Mouse (Mus musculus): ENCODE measurements at regions not wholly inside any gene's neighbourhood (a gene's known extent, or its start where the extent isn't known, plus 50 kb on each side); places are given as distances from the start of the nearest gene placed in this dataset.
"Not testable (repeated sequence)": the region's sequence is repeated elsewhere in the genome, so short reads cannot be mapped to it uniquely, and the experiment has no call there.

DNA sequence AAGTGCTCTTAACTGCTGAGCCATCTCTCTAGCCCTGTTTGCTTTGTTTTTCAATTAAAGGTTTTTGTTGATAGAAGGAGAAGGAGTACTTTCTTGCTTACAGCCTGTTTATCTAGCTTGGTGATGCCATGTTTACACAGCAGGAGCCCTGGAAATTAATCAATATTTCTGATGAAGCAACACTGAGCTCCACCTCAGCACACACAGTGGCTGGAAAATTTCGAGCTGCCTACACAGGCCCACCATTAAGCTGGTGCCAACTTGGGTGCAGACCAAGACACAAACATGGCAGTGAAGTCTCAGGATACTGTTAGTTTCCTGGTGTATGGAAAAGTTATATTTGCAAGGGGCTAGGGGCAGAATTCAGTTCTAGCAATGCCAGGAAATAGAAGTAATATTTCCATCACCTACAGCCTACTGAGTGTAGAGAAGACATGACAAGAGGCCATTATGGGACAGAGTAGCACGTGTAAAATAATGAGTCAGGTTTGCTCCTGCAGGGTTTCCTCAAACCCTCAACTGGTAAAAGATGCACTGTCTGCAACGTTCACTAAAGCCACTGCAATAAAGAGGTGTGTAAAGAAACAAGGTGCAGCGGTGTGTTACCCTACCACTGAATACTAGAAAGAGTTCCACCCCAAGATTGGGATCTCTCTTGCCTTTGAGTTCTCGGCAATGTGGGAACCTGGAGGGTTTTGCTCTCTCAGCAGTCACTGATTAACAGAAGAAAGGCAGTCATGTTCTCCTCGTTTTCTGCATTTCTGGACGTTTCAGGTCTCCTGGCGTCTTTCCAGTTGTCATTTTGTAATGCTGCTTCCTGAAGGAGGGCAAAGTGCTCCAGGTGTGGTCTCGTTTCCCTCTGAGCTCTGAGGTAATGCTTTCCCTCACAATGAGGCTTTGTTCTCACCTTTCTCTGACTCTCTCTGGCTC is 108.8 kb upstream of the Fhl2 start:
- DNase-seq, result no peak

GRCm38 (mm10) chr1:43310711-43311695 is 114.2 kb upstream of the Fhl2 start:
- peak; percentile 60 for DNase-seq

GRCm38 (mm10) chr1:43316331-43316730 is 119.5 kb upstream of the Fhl2 start:
- DNase-seq, result not testable (repeated sequence)

- DNase-seq, result no peak
Observed at GRCm38 (mm10) chr1:43317076-43317871, 120.5 kb upstream of the Fhl2 start.

- not testable (repeated sequence) for DNase-seq
Observed at GRCm38 (mm10) chr1:43333488-43333887, 110.9 kb upstream of the Nck2 start.

DNA sequence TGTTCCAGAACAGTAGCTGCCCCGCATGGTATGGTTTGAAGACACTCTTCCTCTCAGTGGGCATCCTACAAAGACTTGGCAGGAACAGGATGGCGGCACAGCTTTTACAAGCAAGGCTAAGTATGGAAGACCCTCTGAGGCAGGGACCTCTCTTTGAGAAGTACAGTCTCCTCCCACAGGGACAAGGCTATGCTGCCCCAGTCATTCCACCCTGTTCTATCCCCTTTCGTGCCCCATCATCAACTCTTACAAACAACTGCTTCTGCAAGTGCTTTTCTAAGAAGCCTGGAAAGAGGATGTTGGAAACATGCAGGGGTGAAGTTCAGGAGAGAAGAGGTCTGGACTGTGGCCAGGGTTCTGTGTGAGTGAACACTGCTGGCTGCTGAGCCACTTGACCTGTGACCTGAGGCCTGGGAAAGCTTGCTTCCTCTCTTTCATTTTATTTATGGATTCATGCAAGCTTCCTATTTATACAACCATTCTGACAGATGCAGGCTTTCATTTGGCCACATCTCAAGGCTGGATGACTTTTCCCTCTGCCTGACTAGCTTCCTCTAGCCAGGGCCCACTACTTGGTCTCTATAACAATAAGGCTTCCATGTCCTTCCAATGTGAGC is 107.1 kb upstream of the Nck2 start:
- DNase-seq, result no peak

GRCm38 (mm10) chr1:43338096-43338915 is 106.1 kb upstream of the Nck2 start:
- no peak for DNase-seq

- no peak for DNase-seq
Observed at GRCm38 (mm10) chr1:43342848-43343247, 101.5 kb upstream of the Nck2 start.

GRCm38 (mm10) chr1:43343410-43343809 is 101.0 kb upstream of the Nck2 start:
- no peak for DNase-seq

DNA sequence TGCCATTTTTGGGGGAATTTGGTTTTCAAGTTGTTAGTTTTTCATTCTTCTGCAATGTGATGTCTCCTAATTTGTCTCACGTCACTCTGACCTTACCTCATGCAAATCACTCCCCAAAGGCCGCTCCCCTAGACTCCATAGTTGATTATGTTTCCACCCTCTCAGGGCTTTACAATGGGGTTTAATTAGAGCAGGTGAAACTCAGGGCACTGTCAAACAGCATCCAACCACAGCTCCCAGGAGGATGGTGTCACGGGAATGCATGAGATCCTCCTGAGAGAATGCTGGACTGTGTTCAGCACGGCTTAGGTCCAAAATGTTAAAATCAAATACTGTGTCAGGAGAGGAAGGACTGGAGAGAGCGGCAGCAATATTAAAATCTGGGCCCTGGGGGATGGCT is 100.4 kb upstream of the Nck2 start:
- no peak for DNase-seq

DNA sequence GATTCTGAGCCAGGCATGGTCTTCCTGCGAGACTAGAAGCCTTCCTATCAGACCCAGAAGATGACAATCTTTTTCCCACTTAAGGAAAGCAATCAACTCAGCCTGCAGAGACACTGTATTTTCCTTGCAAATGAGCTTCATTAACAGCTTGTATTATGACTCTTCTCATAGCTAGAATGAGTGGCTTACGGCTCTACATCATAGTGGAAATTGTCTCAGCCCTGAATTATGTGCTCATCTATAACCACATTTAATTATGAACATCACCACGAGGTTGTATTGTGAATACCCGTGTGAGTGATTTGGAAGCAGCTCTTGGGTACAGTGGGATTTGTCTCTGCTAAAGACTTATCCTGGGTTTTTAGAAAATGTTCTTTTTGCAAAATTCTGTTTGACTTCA is 97.2 kb upstream of the Nck2 start:
- DNase-seq, result no peak

DNA sequence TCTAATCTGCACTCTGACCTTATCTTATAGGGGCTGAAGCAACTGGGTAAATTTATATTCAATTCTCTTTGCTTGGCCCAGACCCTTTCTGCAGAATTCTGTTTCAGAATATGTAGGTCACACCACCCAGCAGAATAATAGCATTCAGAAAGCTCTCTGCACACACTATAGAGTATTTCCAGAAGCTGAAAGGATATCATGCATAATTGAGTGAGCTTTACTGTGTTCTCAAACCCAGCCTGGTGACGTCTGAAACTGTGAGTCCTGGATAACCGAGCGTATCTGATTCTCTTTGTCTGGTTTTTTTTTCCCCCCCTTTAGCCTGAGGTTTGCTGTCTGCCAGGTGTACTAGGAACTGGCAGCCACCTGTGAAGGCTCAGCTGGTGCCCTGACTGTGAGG is 94.4 kb upstream of the Nck2 start:
- peak; percentile 33 for DNase-seq

DNA sequence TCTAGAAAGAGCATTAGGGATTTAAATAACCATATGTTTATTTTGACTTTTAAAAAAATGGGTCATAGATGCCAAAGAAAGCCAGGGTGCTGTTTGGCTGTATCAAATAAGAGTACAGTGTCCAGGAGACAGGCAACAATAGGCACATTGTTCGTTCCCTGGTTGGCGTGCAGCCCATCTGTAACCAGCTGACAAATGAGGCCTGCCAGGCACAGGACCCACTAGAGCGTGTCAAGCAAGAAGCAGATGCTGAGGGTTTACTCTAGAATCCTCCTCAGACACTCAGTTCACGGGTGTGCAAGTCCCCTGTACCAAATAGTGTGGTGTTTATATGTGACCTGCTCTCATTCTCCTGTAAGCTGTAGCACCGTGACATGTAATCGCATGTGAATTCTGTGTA is 86.2 kb upstream of the Nck2 start:
- no peak for DNase-seq

DNA sequence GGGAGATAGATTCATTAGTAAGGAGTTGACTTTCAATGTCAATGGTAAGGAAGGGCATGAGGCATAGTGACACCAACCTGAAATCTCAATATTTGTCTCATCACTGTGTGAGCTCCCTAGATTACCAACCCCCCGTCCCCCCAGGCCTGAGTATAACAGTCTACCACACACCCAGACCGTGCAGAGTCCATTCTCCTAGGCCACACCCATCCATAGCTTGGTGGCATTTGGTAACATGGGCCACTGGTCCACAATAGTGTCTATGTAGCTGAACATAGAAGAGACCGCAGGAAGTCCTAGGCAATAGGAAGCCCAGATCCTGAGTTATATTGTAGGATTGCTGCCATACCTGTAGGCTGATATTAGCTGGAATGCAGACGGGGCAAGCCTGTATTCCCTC is 84.7 kb upstream of the Nck2 start:
- no peak for DNase-seq

DNA sequence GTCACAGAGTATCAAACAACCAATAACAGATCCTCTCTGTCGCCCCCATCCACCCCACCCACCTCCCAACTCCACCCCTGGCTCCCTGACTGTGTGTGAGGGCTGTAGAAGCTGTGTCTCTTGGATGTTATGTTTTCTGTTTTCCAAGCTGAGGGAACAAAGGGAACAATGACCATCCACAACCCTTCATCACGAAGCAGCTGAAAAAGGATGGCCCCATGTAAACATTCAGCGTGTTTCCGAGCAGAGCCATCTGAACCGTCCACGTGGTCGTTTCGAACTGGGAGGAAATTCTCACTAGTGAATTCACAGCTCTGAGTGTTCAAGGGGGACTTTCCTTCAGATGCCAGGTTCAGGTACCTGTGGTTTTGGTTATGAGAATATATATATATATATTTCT is 84.1 kb upstream of the Nck2 start:
- DNase-seq, result no peak

GRCm38 (mm10) chr1:43360741-43361140 is 83.6 kb upstream of the Nck2 start:
- no peak for DNase-seq

DNA sequence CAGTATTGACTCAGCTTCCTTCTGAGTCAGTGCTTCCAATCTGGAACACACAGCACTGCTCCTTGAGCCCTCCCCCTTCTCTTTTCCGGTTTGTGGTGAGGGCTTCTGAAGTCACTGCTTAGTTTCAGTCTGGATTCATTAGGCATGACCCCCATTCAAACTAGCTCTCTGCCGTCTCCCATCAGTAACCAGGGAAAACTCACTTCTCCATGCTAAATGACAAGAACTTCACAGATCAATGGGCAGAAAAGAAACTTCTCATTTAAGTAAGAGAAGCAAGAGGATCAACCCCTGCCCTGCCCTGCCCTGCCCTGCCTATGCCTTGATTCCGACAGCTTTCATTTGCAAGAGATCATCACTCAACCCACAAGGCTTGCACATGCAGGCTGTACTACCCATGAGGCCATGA is 82.9 kb upstream of the Nck2 start:
- DNase-seq, result no peak

GRCm38 (mm10) chr1:43362136-43362535 is 82.2 kb upstream of the Nck2 start:
- DNase-seq, result peak; percentile 42

- DNase-seq, result no peak
Observed at GRCm38 (mm10) chr1:43363178-43363577, 81.2 kb upstream of the Nck2 start.

DNA sequence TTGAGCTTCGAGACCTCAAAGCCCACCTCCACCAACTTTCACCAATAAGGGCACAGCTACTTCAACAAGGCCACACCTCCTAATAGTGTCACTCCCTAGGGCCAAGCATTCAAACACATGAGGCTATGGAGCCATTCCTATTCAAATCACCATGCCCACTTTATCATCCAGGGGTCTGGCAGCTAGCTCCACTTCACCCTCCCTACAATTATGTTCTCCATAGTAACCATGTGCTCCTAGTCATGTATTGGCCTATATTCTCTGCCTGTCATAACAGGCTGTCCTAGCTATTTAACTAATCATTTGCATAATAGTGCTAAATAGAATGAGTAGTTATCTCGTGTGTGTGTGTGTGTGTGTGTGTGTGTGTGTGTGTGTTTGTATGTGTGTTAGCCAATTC is 77.9 kb upstream of the Nck2 start:
- no peak for DNase-seq

DNA sequence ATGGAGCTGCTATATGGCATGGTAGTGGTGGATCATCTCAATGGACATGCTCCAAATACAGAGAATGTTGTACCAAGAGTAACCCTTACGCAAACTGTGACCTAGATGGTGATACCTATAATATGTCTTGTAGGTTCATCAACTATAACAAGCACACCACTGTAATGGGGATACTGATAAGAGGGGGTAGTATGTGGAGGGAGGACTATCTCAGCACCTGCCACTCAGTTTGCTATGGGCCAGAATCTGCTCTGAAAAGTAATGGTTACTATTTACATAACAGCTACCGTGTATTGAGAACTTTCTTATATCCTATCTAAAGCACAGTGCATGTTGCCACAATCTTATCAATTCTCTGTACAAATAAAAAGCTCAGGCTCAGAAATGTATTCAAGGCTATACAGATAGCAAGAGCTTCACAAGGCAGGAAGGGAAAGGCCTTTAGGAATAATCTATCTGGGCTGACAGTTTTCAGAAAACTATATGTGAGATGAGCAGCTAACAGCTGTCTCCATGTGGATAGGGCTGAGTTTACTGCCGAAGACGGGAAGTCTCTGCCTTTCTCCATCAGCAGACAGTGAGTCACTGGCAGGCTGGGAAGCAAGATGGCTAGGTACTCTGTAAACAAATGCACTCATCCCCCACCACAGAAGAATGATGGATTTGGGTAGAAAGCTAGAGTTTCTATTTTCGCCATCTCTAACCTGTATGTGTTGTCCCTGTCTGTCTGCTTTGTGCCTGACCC is 77.1 kb upstream of the Nck2 start:
- DNase-seq, result no peak

All from thymus, postnatal 14 days (tissue).